Mouse (Mus musculus) embryonic facial prominence, embryonic 13.5 days (tissue): Measurements from ENCODE around the gene Psma1. TPM values are rescaled to one million over a fixed set of nuclear protein-coding genes. Genes with fewer than 3 reads are reported as not detected.

ENCODE experiments used
- ATAC-seq: fragments of 200-750 bp; cut with Nextera tagmentation; 2 replicates; pipeline ENCODE4 v1.8.0; 2017; ENCODE audit warnings: low read depth; ENCODE audit not compliant: insufficient number of reproducible peaks, insufficient read depth, low FRiP score, low TSS enrichment
- H3K27ac ChIP-seq: fragments of 300-500 bp; sonication (generic); 2 replicates; pipeline ENCODE4 v1.5.1; 2015; ENCODE audit warnings: moderate library complexity, mild to moderate bottlenecking, inconsistent platforms
- H3K27me3 ChIP-seq: fragments of 300-500 bp; sonication (generic); 2 replicates; pipeline ENCODE4 v1.6.1; 2015; ENCODE audit warnings: mild to moderate bottlenecking, inconsistent platforms
- H3K36me3 ChIP-seq: fragments of 300-500 bp; sonication (generic); 2 replicates; pipeline ENCODE4 v1.6.1; 2015; ENCODE audit warnings: mild to moderate bottlenecking, inconsistent platforms
- H3K4me1 ChIP-seq: fragments of 300-500 bp; sonication (generic); 2 replicates; pipeline ENCODE4 v1.6.1; 2015; ENCODE audit warnings: inconsistent platforms
- H3K4me2 ChIP-seq: fragments of 300-500 bp; sonication (generic); 2 replicates; pipeline ENCODE4 v1.6.1; 2015; ENCODE audit warnings: moderate library complexity, mild to moderate bottlenecking, inconsistent platforms
- H3K4me3 ChIP-seq: fragments of 300-500 bp; sonication (generic); 2 replicates; pipeline ENCODE4 v1.5.1; 2015; ENCODE audit warnings: mild to moderate bottlenecking, inconsistent platforms
- H3K9ac ChIP-seq: fragments of 300-500 bp; sonication (generic); 2 replicates; pipeline ENCODE4 v1.6.1; 2015; ENCODE audit warnings: mild to moderate bottlenecking, inconsistent platforms
- H3K9me3 ChIP-seq: fragments of 300-500 bp; sonication (generic); 2 replicates; pipeline ENCODE4 v1.6.1; 2016; ENCODE audit warnings: inconsistent platforms
- WGBS: fragments of 180-500 bp; shearing (Covaris S2); methylation state at CpG from one replicate; pipeline ENCODE4 v1.1.7; 2015; ENCODE audit warnings: mixed read lengths; 5-methylcytosine and 5-hydroxymethylcytosine counted together
- polyA plus RNA-seq: library from polyadenylated mRNA; unstranded; fragments of >200 nt; fragmentation: Nextera tagmentation; extraction: Ambion mirVana; gene quantifications from 2 replicates; pipeline ENCODE4 v1.2.1, GENCODE M21; 2015

Psma1 gene
- polyA plus RNA-seq, 1 experiment from 2014 or later: 409 TPM

DNA sequence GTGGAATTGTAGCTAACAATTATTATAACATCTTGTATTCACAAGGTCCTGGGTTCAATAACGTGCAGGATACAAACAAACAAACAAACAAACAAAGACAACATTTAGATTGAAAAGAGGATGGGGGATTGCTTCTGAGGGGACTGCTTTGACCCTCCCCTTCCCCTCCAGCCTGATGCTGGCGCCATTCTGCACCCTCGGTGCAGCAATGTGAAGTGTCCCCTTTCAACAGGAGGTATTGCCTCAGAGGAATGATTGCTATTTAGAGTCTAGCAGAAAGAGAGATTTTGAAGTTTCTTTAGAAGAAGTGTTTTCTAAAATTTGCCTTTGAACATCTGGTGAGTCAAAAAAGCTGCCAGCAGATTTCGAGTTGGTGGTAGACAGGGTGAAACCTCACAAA lies 23.3 kb upstream of the Psma1 start:
- WGBS: 59% methylated on average over 4 of the region's 4 CpGs
- no peaks in the 10 kb centered on the region for H3K4me1 ChIP-seq
- no peaks in the 10 kb centered on the region for H3K9me3 ChIP-seq
- H3K9ac ChIP-seq: no peak overlapping the region
- no peaks in the 10 kb centered on the region for H3K27me3 ChIP-seq
- no peak for ATAC-seq
- no peak overlapping the region for H3K27ac ChIP-seq
- no peak overlapping the region for H3K4me3 ChIP-seq
- H3K36me3 ChIP-seq: no peaks in the 10 kb centered on the region
- H3K4me2 ChIP-seq: no peak overlapping the region

DNA sequence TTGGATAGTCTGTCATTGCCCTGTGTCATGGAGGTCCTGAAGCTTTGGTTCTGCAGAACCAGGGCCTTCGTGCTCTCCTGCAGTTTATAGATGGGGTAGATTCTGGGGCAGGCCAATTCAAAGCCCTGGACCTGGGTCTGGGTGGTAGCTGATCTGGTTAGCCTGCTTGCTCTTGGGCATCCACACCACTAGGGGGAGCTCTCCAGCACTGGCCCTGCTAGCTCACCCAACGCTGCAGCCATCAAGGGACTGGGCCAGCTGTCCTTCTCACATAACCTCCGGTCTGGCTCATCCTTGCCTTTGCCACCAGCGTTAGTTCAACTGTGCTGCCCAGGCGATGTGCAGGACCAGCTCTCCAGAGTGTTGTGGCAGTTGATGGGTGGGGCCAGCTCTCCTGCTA lies 18.8 kb upstream of the Psma1 start:
- 75% methylated on average over 5 of the region's 5 CpGs for WGBS
- Histone ChIP-seq H3K4me2 (no peak overlapping the region), H3K9me3 (no peaks in the 10 kb centered on the region), H3K36me3 (no peaks in the 10 kb centered on the region), H3K4me1 (peaks cover 14% of the 10 kb centered on the region; the same call in 1 of the 2 replicates), H3K9ac (no peak overlapping the region), H3K4me3 (no peak overlapping the region), H3K27me3 (peaks cover 6% of the 10 kb centered on the region; the same call in 1 of the 2 replicates), H3K27ac (no peak overlapping the region)
- ATAC-seq: no peak

DNA sequence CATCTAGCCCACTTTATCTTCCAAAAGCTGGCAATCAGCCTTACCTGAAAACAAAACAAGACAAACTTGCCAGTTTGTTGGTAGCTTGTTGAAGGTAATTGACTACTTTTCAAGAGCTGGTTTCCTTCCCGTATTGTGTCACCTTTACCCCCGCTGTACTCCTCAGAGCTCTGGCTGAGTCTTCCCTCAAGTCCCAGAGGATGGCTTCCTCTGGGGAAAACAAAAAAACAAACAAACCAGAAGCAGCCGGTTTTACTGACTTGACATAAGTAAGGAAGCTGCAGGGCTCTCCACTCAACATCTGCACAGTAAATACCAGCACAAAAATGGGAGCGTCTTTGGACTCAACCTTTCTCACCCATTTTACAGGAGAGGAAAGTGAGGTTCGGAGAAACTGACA lies 18.0 kb upstream of the Psma1 start:
- Histone ChIP-seq H3K4me2 (no peak overlapping the region), H3K9ac (no peak overlapping the region), H3K36me3 (no peaks in the 10 kb centered on the region), H3K4me3 (no peak overlapping the region), H3K27me3 (peaks cover 6% of the 10 kb centered on the region; the same call in 1 of the 2 replicates), H3K9me3 (no peaks in the 10 kb centered on the region), H3K27ac (no peak overlapping the region), H3K4me1 (peaks cover 14% of the 10 kb centered on the region; the same call in 1 of the 2 replicates)
- WGBS: 72% methylated on average over 5 of the region's 5 CpGs
- ATAC-seq: no peak

DNA sequence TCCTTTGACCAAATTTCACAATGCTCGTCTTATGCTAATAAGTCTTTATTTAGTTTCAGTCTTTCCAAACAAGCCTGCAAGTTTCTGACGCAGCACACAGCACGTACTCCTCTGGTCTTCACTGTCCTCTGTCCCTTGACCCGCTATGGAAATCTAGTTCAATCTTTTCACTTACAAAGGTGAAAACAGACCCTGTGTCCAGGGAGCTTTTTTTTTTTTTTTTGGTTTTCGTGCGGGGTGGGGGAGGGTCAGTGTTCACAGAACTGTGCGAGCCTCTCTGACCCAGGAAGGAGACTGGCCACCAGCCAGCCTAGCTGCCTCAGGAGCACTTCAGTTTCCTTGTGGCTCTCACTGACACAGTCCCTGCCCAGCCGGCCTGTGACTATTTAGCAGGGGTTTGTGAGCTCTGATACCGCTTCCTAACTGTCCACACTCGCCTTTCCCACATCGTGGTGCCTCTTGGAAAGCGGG lies 16.6 kb upstream of the Psma1 start:
- ATAC-seq: no peak
- H3K9ac ChIP-seq: 0 out of 2 replicates have a peak overlapping the region, but pooled peaks have one; percentile 44
- peak overlapping the region; percentile 16; the same call in 1 of the 2 replicates for H3K4me3 ChIP-seq

DNA sequence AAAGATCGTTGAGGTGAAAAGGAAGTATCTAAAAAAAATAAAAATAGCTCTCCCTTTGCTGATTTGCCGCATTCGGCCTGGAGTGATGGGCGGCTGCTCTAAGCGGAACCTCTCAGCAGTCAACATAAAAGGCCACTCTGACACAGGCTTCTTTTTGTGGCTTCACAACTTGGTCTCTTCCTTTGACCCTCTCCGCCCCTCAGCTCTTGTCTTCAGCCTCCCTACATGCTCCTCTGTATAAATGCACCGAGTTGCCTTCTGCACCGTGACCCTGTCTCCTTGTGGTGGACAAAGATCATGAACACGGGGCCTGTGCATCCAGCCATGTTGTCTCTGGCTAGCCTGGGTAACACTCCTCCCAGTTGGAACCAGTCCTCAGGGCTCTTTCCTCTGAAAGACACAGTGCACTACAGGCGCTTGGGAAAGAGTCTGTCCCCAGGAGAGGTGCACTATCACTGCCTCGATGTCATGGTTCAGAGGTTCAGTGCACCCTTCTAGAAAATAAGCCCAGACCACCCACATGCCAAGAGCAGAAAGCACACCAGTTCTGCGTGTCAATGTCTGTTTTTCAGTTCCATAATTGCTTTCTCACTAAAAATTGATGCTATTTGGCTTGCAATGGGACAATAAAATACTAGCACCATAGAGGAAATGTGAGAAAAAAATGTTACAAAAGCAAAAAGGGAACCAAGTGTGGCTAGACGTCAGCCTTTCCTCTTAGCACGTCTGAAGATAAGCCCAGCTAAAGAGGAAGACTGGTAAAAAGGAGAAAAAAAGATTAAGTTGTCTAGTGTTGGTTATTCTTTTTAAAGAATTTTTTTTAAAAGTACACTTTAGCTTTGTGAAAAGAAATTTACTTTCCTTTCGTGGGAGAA lies 15.8 kb upstream of the Psma1 start:
- H3K27ac ChIP-seq: no peak overlapping the region
- H3K36me3 ChIP-seq: no peaks in the 10 kb centered on the region
- no peak overlapping the region for H3K4me2 ChIP-seq
- H3K9ac ChIP-seq: no peak overlapping the region
- WGBS: 38% methylated on average over 15 of the region's 15 CpGs
- H3K4me1 ChIP-seq: peaks cover 14% of the 10 kb centered on the region; the same call in 1 of the 2 replicates
- H3K9me3 ChIP-seq: no peaks in the 10 kb centered on the region
- no peak overlapping the region for H3K4me3 ChIP-seq
- no peak for ATAC-seq
- peaks cover 6% of the 10 kb centered on the region; the same call in 1 of the 2 replicates for H3K27me3 ChIP-seq

More for the DNA sequence above, 16.6 kb upstream of the Psma1 start:
- peak overlapping the region; percentile 50 for H3K4me2 ChIP-seq
- H3K36me3 ChIP-seq: no peaks in the 10 kb centered on the region
- H3K9me3 ChIP-seq: no peaks in the 10 kb centered on the region
- WGBS: 13% methylated on average over 12 of the region's 12 CpGs
- H3K27me3 ChIP-seq: peaks cover 6% of the 10 kb centered on the region; the same call in 1 of the 2 replicates
- no peak overlapping the region for H3K27ac ChIP-seq
- H3K4me1 ChIP-seq: peaks cover 14% of the 10 kb centered on the region; the same call in 1 of the 2 replicates

DNA sequence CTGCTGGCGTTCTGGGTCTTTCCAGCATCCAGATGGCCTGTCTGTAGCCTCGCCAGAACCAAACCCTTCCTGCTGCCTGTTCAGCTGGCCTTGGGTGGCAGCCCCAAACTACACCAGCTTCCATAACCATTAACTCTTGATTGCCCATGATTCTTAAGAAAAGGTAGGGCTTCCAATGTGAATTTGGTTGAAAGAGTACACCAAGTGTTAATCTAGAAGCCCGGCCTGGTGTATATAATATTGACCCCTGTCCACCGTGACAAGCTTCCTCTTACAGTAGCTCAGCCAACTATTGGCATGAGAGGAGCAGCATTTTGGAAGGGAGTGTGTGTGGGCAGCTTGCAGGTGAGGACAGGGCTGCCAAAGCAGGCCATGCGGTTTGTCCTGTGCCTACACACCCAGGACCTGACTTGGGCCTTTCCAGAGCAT lies 14.2 kb upstream of the Psma1 start:
- Histone ChIP-seq H3K4me1 (peaks cover 14% of the 10 kb centered on the region; the same call in 1 of the 2 replicates), H3K9ac (no peak overlapping the region), H3K36me3 (no peaks in the 10 kb centered on the region), H3K4me2 (no peak overlapping the region), H3K4me3 (no peak overlapping the region), H3K9me3 (no peaks in the 10 kb centered on the region), H3K27me3 (peaks cover 6% of the 10 kb centered on the region; the same call in 1 of the 2 replicates), H3K27ac (no peak overlapping the region)
- no peak for ATAC-seq
- WGBS: 50% methylated on average over 5 of the region's 5 CpGs

DNA sequence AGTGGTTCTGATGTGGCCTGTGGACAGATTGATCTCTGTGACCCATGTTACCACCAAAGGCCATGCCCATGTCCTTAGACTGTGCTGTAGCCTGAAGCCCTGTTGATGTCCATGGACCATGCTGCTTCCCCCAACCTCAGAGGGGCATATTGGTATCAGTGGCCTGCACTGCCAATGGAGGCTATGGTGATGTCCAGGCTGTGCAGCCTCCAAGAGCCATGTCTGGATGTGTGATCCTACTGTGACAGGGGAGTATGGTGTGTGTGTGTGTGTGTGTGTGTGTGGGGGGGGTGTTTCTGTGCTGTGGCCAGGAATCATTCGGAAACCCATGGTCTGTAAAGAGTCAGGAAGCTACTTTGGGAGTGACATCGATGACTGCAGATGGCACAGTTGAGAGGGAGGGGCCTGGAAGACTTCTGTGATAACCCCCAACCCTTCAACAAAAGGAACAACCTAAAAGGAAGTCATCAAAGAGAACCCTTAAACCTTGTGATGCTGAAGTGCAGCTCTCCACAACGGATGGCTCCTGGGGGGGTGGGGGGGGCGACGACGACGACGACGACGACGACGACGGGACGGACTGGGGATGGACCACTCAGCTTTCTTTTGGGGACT lies 8.5 kb upstream of the Psma1 start:
- no peak overlapping the region for H3K27ac ChIP-seq
- H3K27me3 ChIP-seq: no peaks in the 10 kb centered on the region
- no peak overlapping the region for H3K4me3 ChIP-seq
- H3K9ac ChIP-seq: no peak overlapping the region
- 94% methylated on average over 14 of the region's 14 CpGs for WGBS
- no peak for ATAC-seq
- no peaks in the 10 kb centered on the region for H3K4me1 ChIP-seq
- no peaks in the 10 kb centered on the region for H3K9me3 ChIP-seq
- no peak overlapping the region for H3K4me2 ChIP-seq
- no peaks in the 10 kb centered on the region for H3K36me3 ChIP-seq

DNA sequence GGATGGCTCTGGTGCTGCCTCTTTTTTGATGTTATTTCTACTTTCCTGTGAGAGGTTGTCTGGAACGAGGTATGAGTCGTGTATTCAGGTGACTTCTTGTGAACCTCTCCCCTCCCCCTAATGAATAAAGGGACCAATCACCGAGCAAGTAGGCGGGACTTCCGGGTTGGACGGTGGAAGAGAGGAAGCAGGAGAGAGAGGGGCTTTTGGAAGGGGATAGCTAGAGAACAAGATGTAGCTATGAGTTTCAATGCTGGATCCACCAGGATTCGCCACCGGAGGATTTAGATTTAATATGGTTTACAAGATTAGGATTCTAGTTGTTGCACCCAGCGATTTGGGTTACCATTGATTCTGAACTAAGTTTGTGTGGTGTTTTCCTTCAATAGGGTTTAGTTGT lies 7.1 kb upstream of the Psma1 start:
- Histone ChIP-seq H3K9ac (no peak overlapping the region), H3K27me3 (no peaks in the 10 kb centered on the region), H3K36me3 (no peaks in the 10 kb centered on the region), H3K27ac (no peak overlapping the region), H3K4me3 (no peak overlapping the region), H3K4me1 (no peaks in the 10 kb centered on the region), H3K9me3 (no peaks in the 10 kb centered on the region), H3K4me2 (no peak overlapping the region)
- 72% methylated on average over 9 of the region's 9 CpGs for WGBS
- ATAC-seq: no peak

DNA sequence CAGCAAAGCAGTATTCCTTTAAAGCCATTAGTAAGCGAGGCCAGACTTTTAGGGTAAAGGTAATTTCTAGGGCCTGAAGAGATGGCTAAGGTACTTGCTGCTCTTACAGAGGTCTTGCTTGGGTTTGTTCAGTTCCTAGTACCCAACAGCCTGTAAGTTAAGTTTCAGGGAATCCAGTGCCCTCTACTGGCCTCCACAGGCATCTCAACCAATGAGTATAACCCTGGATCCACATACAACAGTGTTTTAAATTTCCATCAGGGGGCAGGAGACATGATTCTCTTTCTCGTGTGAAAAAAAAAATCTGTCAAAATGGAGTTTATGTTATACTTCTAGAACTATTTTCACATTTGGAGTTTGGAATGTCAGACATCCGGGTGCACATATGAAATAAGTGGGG lies 5.8 kb upstream of the Psma1 start:
- Histone ChIP-seq H3K27ac (no peak overlapping the region), H3K4me1 (no peaks in the 10 kb centered on the region), H3K9me3 (no peaks in the 10 kb centered on the region), H3K4me3 (no peak overlapping the region), H3K27me3 (no peaks in the 10 kb centered on the region), H3K4me2 (no peak overlapping the region), H3K36me3 (no peaks in the 10 kb centered on the region), H3K9ac (no peak overlapping the region)
- 49% methylated on average over 3 of the region's 3 CpGs for WGBS
- ATAC-seq: no peak

DNA sequence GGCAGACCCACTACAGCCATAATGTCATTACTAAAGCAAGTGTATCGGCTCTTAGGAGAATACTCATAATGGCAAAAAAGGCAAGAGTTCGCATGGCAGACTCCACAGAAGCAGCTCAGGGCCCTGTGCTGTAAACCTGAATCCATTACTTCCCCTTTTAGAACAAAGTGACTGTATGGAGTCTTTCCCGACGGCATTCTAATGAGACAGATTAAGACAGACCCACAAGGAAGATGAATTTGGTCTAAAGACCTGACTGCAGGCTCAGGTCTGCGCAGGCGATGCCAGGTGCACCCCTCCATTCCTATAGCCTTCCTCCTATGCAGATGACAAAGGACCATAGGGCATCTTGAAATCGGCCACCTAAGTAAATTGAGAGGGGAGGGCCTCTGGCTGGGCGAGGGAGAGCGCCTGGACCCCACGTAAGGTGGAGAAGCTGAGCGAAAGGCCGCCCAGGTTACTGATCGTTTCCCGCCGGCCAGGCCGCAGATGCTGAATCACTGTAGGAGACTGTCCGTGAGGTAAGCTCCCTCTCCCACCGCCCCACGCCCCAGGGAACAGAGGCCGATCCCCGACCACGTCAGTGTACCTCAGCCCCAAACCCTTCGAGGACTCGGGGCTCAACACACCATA lies 430 bp downstream of the Psma1 start:
- Histone ChIP-seq H3K4me1 (peaks cover 10% of the 10 kb centered on the region), H3K27me3 (no peaks in the 10 kb centered on the region), H3K4me3 (peak overlapping the region; percentile 64), H3K27ac (peak overlapping the region; percentile 29; the same call in 1 of the 2 replicates), H3K9me3 (no peaks in the 10 kb centered on the region), H3K36me3 (peaks cover 33% of the 10 kb centered on the region), H3K4me2 (peak overlapping the region; percentile 90), H3K9ac (peak overlapping the region; percentile 83)
- 1% methylated on average over 24 of the region's 24 CpGs for WGBS
- 0 out of 2 replicates have a peak, but pooled peaks have one; percentile 4 for ATAC-seq

DNA sequence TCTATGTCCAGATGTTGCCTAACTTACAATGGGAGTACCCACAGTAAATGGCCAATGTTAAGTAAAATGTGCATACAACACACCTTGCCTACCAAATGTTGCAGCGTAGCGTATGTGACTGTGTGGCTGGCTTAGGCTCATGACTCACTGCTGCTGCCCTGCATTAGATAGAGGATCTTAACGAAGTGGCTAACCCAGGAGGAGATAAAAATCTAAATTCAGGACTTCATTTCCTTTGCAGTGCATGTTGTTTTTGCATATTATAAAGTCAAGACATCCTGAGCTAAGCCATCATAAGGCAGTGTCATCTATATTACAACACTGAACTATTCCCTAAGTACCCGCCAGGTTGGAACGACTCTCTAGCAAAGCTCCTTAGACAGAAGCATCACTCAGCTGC lies 7.5 kb downstream of the Psma1 start:
- Histone ChIP-seq H3K4me2 (no peak overlapping the region), H3K9me3 (peaks cover 5% of the 10 kb centered on the region; the same call in 1 of the 2 replicates), H3K4me3 (no peak overlapping the region), H3K4me1 (no peaks in the 10 kb centered on the region), H3K9ac (no peak overlapping the region), H3K27me3 (no peaks in the 10 kb centered on the region), H3K27ac (no peak overlapping the region), H3K36me3 (peaks cover 88% of the 10 kb centered on the region)
- 96% methylated on average over 5 of the region's 5 CpGs for WGBS
- ATAC-seq: no peak
